Mouse (Mus musculus) stomach, embryonic 16.5 days (tissue): ENCODE results near the gene Gm21992. TPM values are rescaled to one million over a fixed set of nuclear protein-coding genes. Genes with fewer than 3 reads are reported as not detected.
"Not testable (repeated sequence)": the region's sequence is repeated elsewhere in the genome, so short reads cannot be mapped to it uniquely, and the experiment has no call there.

Experiments
- ATAC-seq: fragments of 200-750 bp; cut with Nextera tagmentation; 2 replicates; pipeline ENCODE4 v1.8.0; 2017; ENCODE audit warnings: moderate number of reproducible peaks, moderate TSS enrichment; ENCODE audit not compliant: insufficient read depth, low FRiP score
- H3K27ac ChIP-seq: fragments of 300-500 bp; sonication (generic); 2 replicates; pipeline ENCODE4 v1.5.1; 2014; ENCODE audit warnings: low read length
- H3K27me3 ChIP-seq: fragments of 300-500 bp; sonication (generic); 2 replicates; pipeline ENCODE4 v1.6.1; 2014; ENCODE audit warnings: low read length, control low read depth, mixed read lengths; ENCODE audit not compliant: control insufficient read depth, insufficient read depth
- H3K36me3 ChIP-seq: fragments of 300-500 bp; sonication (generic); 2 replicates; pipeline ENCODE4 v1.6.1; 2014; ENCODE audit warnings: low read length; ENCODE audit not compliant: control insufficient read depth, insufficient read depth
- H3K4me1 ChIP-seq: fragments of 300-500 bp; sonication (generic); 2 replicates; pipeline ENCODE4 v1.6.1; 2014; ENCODE audit warnings: low read length, control low read depth, mixed read lengths; ENCODE audit not compliant: control insufficient read depth, insufficient read depth
- H3K4me2 ChIP-seq: fragments of 300-500 bp; sonication (generic); 2 replicates; pipeline ENCODE4 v1.6.1; 2014; ENCODE audit warnings: low read depth, low read length, mixed read lengths
- H3K4me3 ChIP-seq: fragments of 300-500 bp; sonication (generic); replicated peaks from 2 replicates; pipeline ENCODE4 v1.5.1; 2014; ENCODE audit warnings: mild to moderate bottlenecking, low read length
- H3K9ac ChIP-seq: fragments of 300-500 bp; sonication (generic); 2 replicates; pipeline ENCODE4 v1.6.1; 2014; ENCODE audit warnings: low read length
- H3K9me3 ChIP-seq: fragments of 300-500 bp; sonication (generic); replicated peaks from 2 replicates; pipeline ENCODE4 v1.6.1; 2016; ENCODE audit warnings: low read length, control low read depth; ENCODE audit not compliant: control insufficient read depth
- WGBS: fragments of 180-500 bp; shearing (Covaris S2); extraction: QIAGEN DNeasy Blood & Tissue Kit; methylation state at CpG from one replicate; pipeline ENCODE4 v1.1.7; 2014; 5-methylcytosine and 5-hydroxymethylcytosine counted together
- polyA plus RNA-seq: library from polyadenylated mRNA; unstranded; fragments of >200 nt; fragmentation: Nextera tagmentation; extraction: Ambion mirVana; gene quantifications from 2 replicates; pipeline ENCODE4 v1.2.1, GENCODE M21; 2015

The Gm21992 gene
- polyA plus RNA-seq, 1 experiment from 2014 or later, result 32.1 TPM

DNA sequence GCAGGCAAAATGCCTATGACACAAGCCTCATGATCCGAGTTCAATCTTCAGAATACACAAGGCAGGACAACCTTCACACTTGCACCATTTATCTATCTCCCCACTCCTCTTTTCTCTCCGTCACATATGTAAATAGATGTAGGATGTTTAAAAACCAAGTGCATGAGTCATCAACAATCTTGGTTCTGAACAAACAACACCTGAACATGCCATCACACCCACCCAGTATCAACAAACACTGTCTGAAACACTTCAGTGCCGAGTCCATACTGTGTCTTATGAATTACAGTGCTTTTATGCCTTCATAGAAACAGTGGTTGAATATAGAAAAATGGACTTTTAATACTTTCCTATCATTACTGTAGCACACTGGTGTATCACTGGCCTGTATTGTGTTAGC, 38.6 kb downstream of the Gm21992 start:
- Histone ChIP-seq H3K9me3 (no peaks in the 10 kb centered on the region), H3K36me3 (0 out of 2 replicates have a peak, but pooled peaks cover 3% of the 10 kb centered on the region), H3K4me2 (no peak overlapping the region), H3K4me1 (no peaks in the 10 kb centered on the region), H3K27ac (no peak overlapping the region), H3K9ac (no peak overlapping the region), H3K4me3 (no peak overlapping the region), H3K27me3 (no peaks in the 10 kb centered on the region)
- no peak for ATAC-seq
- 50% methylated on average over 3 of the region's 3 CpGs for WGBS

DNA sequence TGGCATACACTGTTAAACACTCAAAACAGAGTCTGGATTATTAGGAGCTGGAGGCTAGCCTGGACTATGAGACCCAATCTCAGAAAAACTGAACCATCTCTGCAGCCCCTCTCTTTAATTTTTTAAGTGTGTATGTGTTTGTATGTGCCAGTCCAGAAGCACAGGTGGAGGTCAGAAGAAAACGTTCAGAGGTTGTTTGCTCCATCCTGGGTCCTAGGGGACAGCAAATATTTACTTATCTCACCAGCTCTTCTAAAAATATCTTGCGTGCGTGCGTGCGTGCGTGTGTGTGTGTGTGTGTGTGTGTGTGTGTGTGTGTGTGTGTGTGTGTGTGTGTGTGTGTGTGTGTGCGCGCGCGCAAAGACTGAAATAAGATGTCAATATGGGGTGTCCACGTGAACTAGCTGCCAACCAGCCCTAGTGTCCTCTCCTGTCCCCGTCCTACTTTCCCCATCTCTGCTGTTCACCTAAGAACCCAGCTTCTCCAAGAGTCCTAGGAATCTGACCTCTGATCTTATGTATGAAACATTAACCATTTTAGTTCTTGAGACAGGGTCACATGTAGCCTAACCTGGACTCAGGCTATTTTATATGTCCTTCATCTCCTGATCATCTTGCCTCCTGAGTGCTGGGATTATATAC, 43.8 kb downstream of the Gm21992 start:
- Histone ChIP-seq H3K9ac (no peak overlapping the region), H3K4me3 (no peak overlapping the region), H3K4me1 (no peaks in the 10 kb centered on the region), H3K36me3 (0 out of 2 replicates have a peak, but pooled peaks cover 16% of the 10 kb centered on the region), H3K27ac (no peak overlapping the region), H3K27me3 (no peaks in the 10 kb centered on the region), H3K9me3 (no peaks in the 10 kb centered on the region), H3K4me2 (no peak overlapping the region)
- WGBS, result 78% methylated on average over 12 of the region's 12 CpGs
- ATAC-seq, result no peak

GRCm38 (mm10) chr19:4762876-4763275, 48.5 kb downstream of the Gm21992 start:
- H3K36me3 ChIP-seq, result peaks cover 25% of the 10 kb centered on the region
- H3K27ac ChIP-seq, result no peak overlapping the region
- H3K4me1 ChIP-seq, result peaks cover 6% of the 10 kb centered on the region
- no peak overlapping the region for H3K4me2 ChIP-seq
- no peak overlapping the region for H3K9ac ChIP-seq
- H3K9me3 ChIP-seq, result no peaks in the 10 kb centered on the region
- no peak overlapping the region for H3K4me3 ChIP-seq
- H3K27me3 ChIP-seq, result no peaks in the 10 kb centered on the region
- WGBS, result 50% methylated on average over 1 of the region's 1 CpGs
- no peak for ATAC-seq

DNA sequence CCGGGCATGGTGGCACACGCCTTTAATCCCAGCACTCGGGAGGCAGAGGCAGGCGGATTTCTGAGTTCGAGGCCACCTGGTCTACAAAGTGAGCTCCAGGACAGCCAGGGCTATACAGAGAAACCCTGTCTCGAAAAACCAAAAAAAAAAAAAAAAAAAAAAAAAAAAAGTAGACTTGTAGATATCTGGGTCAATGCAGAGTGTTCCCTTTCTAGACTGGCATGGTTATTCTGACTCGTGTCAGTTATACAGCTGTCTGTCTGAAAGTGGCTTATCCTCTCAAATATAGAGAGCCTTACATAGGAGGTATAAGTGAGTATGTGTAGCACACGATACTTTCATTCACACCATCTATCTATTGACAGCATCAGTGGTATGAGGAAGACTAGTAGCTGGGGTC, 50.9 kb downstream of the Gm21992 start:
- H3K27me3 ChIP-seq, H3K4me3 ChIP-seq, H3K27ac ChIP-seq, H3K9ac ChIP-seq, ATAC-seq, H3K9me3 ChIP-seq, H3K4me2 ChIP-seq, H3K4me1 ChIP-seq: not testable (repeated sequence)
- peaks cover 17% of the 10 kb centered on the region for H3K36me3 ChIP-seq
- WGBS, result 84% methylated on average over 8 of the region's 8 CpGs

GRCm38 (mm10) chr19:4756921-4757320, 54.5 kb downstream of the Gm21992 start:
- Histone ChIP-seq H3K9ac (peak overlapping the region; percentile 95), H3K4me3 (peak overlapping the region; percentile 84), H3K4me2 (peak overlapping the region; percentile 70), H3K9me3 (no peaks in the 10 kb centered on the region), H3K27me3 (no peaks in the 10 kb centered on the region), H3K36me3 (peaks cover 11% of the 10 kb centered on the region), H3K4me1 (peaks cover 10% of the 10 kb centered on the region), H3K27ac (peak overlapping the region; percentile 97; the same call in 1 of the 2 replicates)
- no peak for ATAC-seq
- WGBS, result 3% methylated on average over 9 of the region's 9 CpGs

GRCm38 (mm10) chr19:4756193-4756911, 55.1 kb downstream of the Gm21992 start, which contains the start of gene Rbm4b:
Gene Rbm4b, plus strand, starts transcription at chr19:4756497.
- peak within 1 kb of the TSS; percentile 70 for H3K4me2 ChIP-seq
- H3K9ac ChIP-seq, result peak within 1 kb of the TSS; percentile 95
- H3K36me3 ChIP-seq, result peaks cover 5% of the 10 kb centered on the region; the same call in 1 of the 2 replicates
- H3K4me1 ChIP-seq, result peaks cover 10% of the 10 kb centered on the region
- ATAC-seq, result peak; percentile 98
- peak within 1 kb of the TSS; percentile 84 for H3K4me3 ChIP-seq
- no peaks in the 10 kb centered on the region for H3K27me3 ChIP-seq
- peak within 1 kb of the TSS; percentile 97 for H3K27ac ChIP-seq
- no peaks in the 10 kb centered on the region for H3K9me3 ChIP-seq
- WGBS, result under 1% methylated on average over 65 of the region's 65 CpGs

- no peaks in the 10 kb centered on the region for H3K27me3 ChIP-seq
- peaks cover under 1% of the 10 kb centered on the region; the same call in 1 of the 2 replicates for H3K36me3 ChIP-seq
- H3K9me3 ChIP-seq, result no peaks in the 10 kb centered on the region
- peak overlapping the region; percentile 70 for H3K4me2 ChIP-seq
- H3K4me3 ChIP-seq, result peak overlapping the region; percentile 84
- H3K9ac ChIP-seq, result peak overlapping the region; percentile 95
- peaks cover 10% of the 10 kb centered on the region for H3K4me1 ChIP-seq
- ATAC-seq, result peak; percentile 69
- WGBS, result under 1% methylated on average over 10 of the region's 10 CpGs
- H3K27ac ChIP-seq, result peak overlapping the region; percentile 97
Observed at GRCm38 (mm10) chr19:4755565-4756192, 55.7 kb downstream of the Gm21992 start.

- H3K9ac ChIP-seq, result no peak overlapping the region
- no peak overlapping the region for H3K4me2 ChIP-seq
- H3K9me3 ChIP-seq, result no peaks in the 10 kb centered on the region
- no peak overlapping the region for H3K27ac ChIP-seq
- ATAC-seq, result no peak
- H3K4me3 ChIP-seq, result no peak overlapping the region
- H3K4me1 ChIP-seq, result no peaks in the 10 kb centered on the region
- H3K36me3 ChIP-seq, result no peaks in the 10 kb centered on the region
- WGBS, result 82% methylated on average over 6 of the region's 6 CpGs
- no peaks in the 10 kb centered on the region for H3K27me3 ChIP-seq
Observed at GRCm38 (mm10) chr19:4749975-4750374, 61.4 kb downstream of the Gm21992 start.

DNA sequence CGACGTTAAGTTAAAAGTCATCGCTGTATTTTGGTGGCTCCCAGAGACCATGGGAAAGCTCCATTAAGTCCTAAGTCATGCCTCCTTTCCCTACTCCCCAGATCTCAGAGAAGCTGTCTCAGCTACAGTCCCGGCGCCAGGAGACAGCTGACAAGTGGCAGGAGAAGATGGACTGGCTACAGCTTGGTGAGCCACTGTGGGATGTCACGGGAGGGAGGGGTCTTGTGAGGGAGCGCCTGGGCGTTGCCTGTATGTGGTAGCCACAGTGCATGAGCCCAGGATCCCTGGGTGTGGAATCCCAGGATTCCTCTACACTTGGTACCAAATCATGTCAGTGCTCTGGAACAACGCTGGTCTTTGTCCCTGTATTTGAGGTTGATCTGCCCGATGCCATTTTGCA, 62.9 kb downstream of the Gm21992 start:
- no peak overlapping the region for H3K9ac ChIP-seq
- H3K36me3 ChIP-seq, result no peaks in the 10 kb centered on the region
- no peak overlapping the region for H3K4me2 ChIP-seq
- H3K4me3 ChIP-seq, result no peak overlapping the region
- 82% methylated on average over 10 of the region's 10 CpGs for WGBS
- ATAC-seq, result no peak
- no peaks in the 10 kb centered on the region for H3K9me3 ChIP-seq
- no peaks in the 10 kb centered on the region for H3K27me3 ChIP-seq
- no peaks in the 10 kb centered on the region for H3K4me1 ChIP-seq
- H3K27ac ChIP-seq, result no peak overlapping the region
